Mouse (Mus musculus) stomach, embryonic 14.5 days (tissue): ENCODE results near the gene Tmem178b. TPM values are rescaled to one million over a fixed set of nuclear protein-coding genes. Genes with fewer than 3 reads are reported as not detected.

Experiments
- ATAC-seq: fragments of 200-750 bp; cut with Nextera tagmentation; 2 replicates; pipeline ENCODE4 v1.8.0; 2017; ENCODE audit warnings: low read depth, moderate TSS enrichment; ENCODE audit not compliant: insufficient number of reproducible peaks, insufficient read depth, low FRiP score
- H3K27ac ChIP-seq: fragments of 300-500 bp; sonication (generic); 2 replicates; pipeline ENCODE4 v1.5.1; 2014; ENCODE audit warnings: mild to moderate bottlenecking, low read length, moderate library complexity, mixed read lengths
- H3K27me3 ChIP-seq: fragments of 300-500 bp; sonication (generic); 2 replicates; pipeline ENCODE4 v1.6.1; 2014; ENCODE audit warnings: low read length, control low read depth, mixed read lengths; ENCODE audit not compliant: control insufficient read depth, insufficient read depth
- H3K36me3 ChIP-seq: fragments of 300-500 bp; sonication (generic); 2 replicates; pipeline ENCODE4 v1.6.1; 2014; ENCODE audit warnings: mild to moderate bottlenecking, control low read depth, low read length, moderate library complexity, mixed read lengths; ENCODE audit not compliant: control insufficient read depth, insufficient read depth
- H3K4me1 ChIP-seq: fragments of 300-500 bp; sonication (generic); 2 replicates; pipeline ENCODE4 v1.6.1; 2014; ENCODE audit warnings: low read length, control low read depth, mixed read lengths; ENCODE audit not compliant: control insufficient read depth, insufficient read depth
- H3K4me2 ChIP-seq: fragments of 300-500 bp; sonication (generic); replicated peaks from 2 replicates; pipeline ENCODE4 v1.6.1; 2014; ENCODE audit warnings: low read depth, low read length, control low read depth
- H3K4me3 ChIP-seq: fragments of 300-500 bp; sonication (generic); 2 replicates; pipeline ENCODE4 v1.5.1; 2014; ENCODE audit warnings: low read depth, low read length, control low read depth
- H3K9ac ChIP-seq: fragments of 300-500 bp; sonication (generic); replicated peaks from 2 replicates; pipeline ENCODE4 v1.6.1; 2014; ENCODE audit warnings: low read depth, mild to moderate bottlenecking, control low read depth, low read length, moderate library complexity, mixed read lengths
- H3K9me3 ChIP-seq: fragments of 300-500 bp; sonication (generic); 2 replicates; pipeline ENCODE4 v1.6.1; 2016; ENCODE audit warnings: low read depth, low read length, control low read depth; ENCODE audit not compliant: control insufficient read depth
- whole genome bisulfite sequencing: fragments of 180-500 bp; shearing (Covaris S2); extraction: QIAGEN DNeasy Blood & Tissue Kit; methylation state at CpG from one replicate; pipeline ENCODE4 v1.1.7; 2014; 5-methylcytosine and 5-hydroxymethylcytosine counted together
- polyA plus RNA-seq: library from polyadenylated mRNA; unstranded; fragments of >200 nt; fragmentation: Nextera tagmentation; extraction: Ambion mirVana; gene quantifications from 2 replicates; pipeline ENCODE4 v1.2.1, GENCODE M21; 2014

Tmem178b gene
- polyA plus RNA-seq, 1 experiment from 2014 or later: 1.5 TPM

DNA sequence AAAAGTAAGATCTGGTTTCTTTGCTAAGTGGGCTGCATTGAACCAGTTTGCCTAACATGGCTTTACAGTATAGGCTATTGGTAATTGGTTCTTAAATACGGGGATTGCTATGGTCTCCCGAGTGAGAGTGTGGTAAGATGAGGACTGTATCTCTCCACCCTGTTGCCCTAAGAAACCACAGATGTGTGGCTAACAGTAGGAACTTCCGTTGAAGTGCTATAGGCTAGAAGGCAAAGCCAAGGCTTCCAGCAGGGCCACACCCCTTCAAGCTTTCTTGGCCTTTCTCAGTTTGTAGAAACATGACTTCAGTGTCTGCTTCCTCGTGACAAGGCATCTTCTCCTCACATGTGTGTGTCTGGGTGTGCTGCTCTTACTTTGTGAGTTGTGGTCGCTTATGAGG lies 427.6 kb downstream of the Tmem178b start:
- Histone ChIP-seq H3K36me3 (no peaks in the 10 kb centered on the region), H3K9ac (no peak overlapping the region), H3K27me3 (no peaks in the 10 kb centered on the region), H3K27ac (no peak overlapping the region), H3K9me3 (no peaks in the 10 kb centered on the region), H3K4me3 (no peak overlapping the region), H3K4me1 (no peaks in the 10 kb centered on the region), H3K4me2 (no peak overlapping the region)
- ATAC-seq: no peak
- WGBS: 73% methylated on average over 5 of the region's 5 CpGs

DNA sequence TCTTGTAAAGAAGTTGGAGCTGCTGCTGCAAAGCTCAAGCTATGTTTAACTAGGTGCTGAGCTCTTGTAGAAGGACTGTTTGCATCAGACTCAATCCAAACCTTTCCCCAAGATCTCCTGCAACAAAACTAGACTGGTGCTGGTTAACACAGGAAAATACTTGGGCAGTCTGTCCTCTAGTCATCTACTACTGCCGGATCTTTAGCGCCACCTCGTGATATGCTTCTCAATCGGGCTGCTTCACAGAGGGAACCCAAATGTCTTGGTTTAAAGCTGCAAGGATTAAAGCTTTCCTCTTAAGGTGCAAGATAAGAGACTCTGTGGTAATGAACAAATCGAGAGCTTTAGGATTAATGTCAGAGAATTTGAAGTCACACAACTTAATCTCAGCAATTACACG lies 430.3 kb downstream of the Tmem178b start:
- no peak for ATAC-seq
- no peak overlapping the region for H3K27ac ChIP-seq
- 12% methylated on average over 6 of the region's 6 CpGs for WGBS
- no peaks in the 10 kb centered on the region for H3K4me1 ChIP-seq
- no peak overlapping the region for H3K4me3 ChIP-seq
- H3K9ac ChIP-seq: no peak overlapping the region
- no peak overlapping the region for H3K4me2 ChIP-seq
- H3K27me3 ChIP-seq: no peaks in the 10 kb centered on the region
- no peaks in the 10 kb centered on the region for H3K36me3 ChIP-seq
- H3K9me3 ChIP-seq: no peaks in the 10 kb centered on the region

Other genes starting within 250 kb of the Tmem178b start
- 19.0 and 19.8 TPM in 2 replicates for gene Braf, start 147.8 kb upstream of the Tmem178b start, polyA plus RNA-seq
- 190 and 207 TPM in 2 replicates for gene Mrps33, start 62.3 kb upstream of the Tmem178b start, polyA plus RNA-seq